In the genomic region with DNA sequence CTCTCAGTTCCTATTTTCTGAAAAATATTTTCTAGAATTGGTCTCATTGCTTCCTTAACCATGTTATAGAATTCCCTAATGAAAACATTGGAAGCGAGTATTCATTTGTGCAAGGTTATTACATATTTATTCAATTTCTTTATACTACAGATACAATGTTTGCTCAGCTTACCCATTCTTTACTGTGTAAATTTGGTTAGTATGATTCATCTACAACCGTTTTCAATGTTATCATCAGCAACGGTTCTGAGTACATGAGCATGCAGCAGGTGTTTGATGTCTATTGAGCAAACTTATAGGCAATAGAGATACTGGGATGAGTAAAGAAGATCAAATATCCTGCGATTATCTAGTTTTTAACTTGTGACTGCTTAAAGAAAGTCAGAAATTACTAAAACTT, we compare ENCODE assay signal across 34 mouse cellular contexts.
"Had no signal": no experiment of that assay in that cellular context is flagged by ENCODE, and none has a peak within 500 bp of the region (broad histone marks: within the 10 kb centered on the region; RNA-seq: fewer than 3 reads in every experiment).

No protein-coding gene starts in this region.

- H3K4me3 ChIP-seq: heart, adult 2 months; heart, embryonic 10.5 days; heart, embryonic 12.5 days; heart, embryonic 13.5 days; heart, embryonic 15.5 days; hindbrain, embryonic 10.5 days; hindbrain, embryonic 12.5 days; hindbrain, embryonic 13.5 days; hindbrain, embryonic 15.5 days; intestine, embryonic 15.5 days; layer of hippocampus, adult 2 months had no signal

- H3K9me3 ChIP-seq: heart, embryonic 10.5 days; heart, embryonic 12.5 days; heart, embryonic 13.5 days; heart, embryonic 15.5 days; hindbrain, embryonic 10.5 days; hindbrain, embryonic 12.5 days; hindbrain, embryonic 13.5 days; hindbrain, embryonic 15.5 days; intestine, embryonic 15.5 days had no signal

- H3K4me1 ChIP-seq: heart, embryonic 10.5 days; heart, embryonic 12.5 days; heart, embryonic 13.5 days; heart, embryonic 15.5 days; hindbrain, embryonic 10.5 days; hindbrain, embryonic 12.5 days; hindbrain, embryonic 13.5 days; hindbrain, embryonic 15.5 days; intestine, embryonic 15.5 days had no signal

- H3K36me3 ChIP-seq: heart, embryonic 10.5 days; heart, embryonic 12.5 days; heart, embryonic 13.5 days; heart, embryonic 15.5 days; hindbrain, embryonic 10.5 days; hindbrain, embryonic 12.5 days; hindbrain, embryonic 13.5 days; hindbrain, embryonic 15.5 days; intestine, embryonic 15.5 days had no signal

- DNase-seq: heart, adult 2 months; heart, postnatal 10 days; heart, postnatal 14 days; heart, postnatal 36 days; heart, postnatal 4 days; kidney, adult 11 months; kidney, adult 18-20 months; kidney, adult 2 months; kidney, adult 8-10 months; kidney, adult 9 months; kidney, postnatal 10 days; kidney, postnatal 14 days; kidney, postnatal 25 days; kidney, postnatal 36 days; kidney, postnatal 4 days; layer of hippocampus, adult 9-11 months had no signal

- H3K4me2 ChIP-seq: heart, embryonic 11.5 days; heart, embryonic 12.5 days; heart, embryonic 13.5 days; heart, embryonic 15.5 days; hindbrain, embryonic 12.5 days; hindbrain, embryonic 13.5 days; hindbrain, embryonic 14.5 days; hindbrain, embryonic 15.5 days; intestine, embryonic 15.5 days had no signal

- H3K9ac ChIP-seq: heart, embryonic 12.5 days; heart, embryonic 13.5 days; heart, embryonic 15.5 days; hindbrain, embryonic 12.5 days; hindbrain, embryonic 13.5 days; hindbrain, embryonic 14.5 days; hindbrain, embryonic 15.5 days; intestine, embryonic 15.5 days had no signal

- H3K27me3 ChIP-seq: heart, embryonic 12.5 days; heart, embryonic 13.5 days; heart, embryonic 15.5 days; hindbrain, embryonic 12.5 days; hindbrain, embryonic 13.5 days; hindbrain, embryonic 15.5 days; intestine, embryonic 15.5 days had no signal

- H3K27ac ChIP-seq: heart, adult 2 months; heart, embryonic 10.5 days; heart, embryonic 13.5 days; heart, embryonic 15.5 days; hindbrain, embryonic 10.5 days; hindbrain, embryonic 12.5 days; hindbrain, embryonic 13.5 days; hindbrain, embryonic 14.5 days; hindbrain, embryonic 15.5 days; hindbrain, postnatal 0 days; intestine, embryonic 15.5 days; kidney, postnatal 0 days; layer of hippocampus, adult 2 months had no signal

- ATAC-seq: hindbrain, embryonic 16.5 days; hindbrain, postnatal 0 days; inflammation-experienced regulatory T-cells, adult 6 months; intestine, embryonic 15.5 days; intestine, embryonic 16.5 days; intestine, postnatal 0 days had no signal
